Mouse (Mus musculus) CD4-positive helper T cell, adult 2 months (primary cell): Measurements from ENCODE around the gene Lrrc8d.
A peak's percentile ranks its signal among the peaks of the same experiment; 100 is the strongest.

Experiments
- DNase-seq: peaks from one replicate; pipeline ENCODE4 v3.0.0-alpha.2; 2012; ENCODE audit warnings: low read depth, missing footprints, low spot score

Lrrc8d gene

GRCm38 (mm10) chr5:105699141-105700069 lies at the start of gene Lrrc8d:
Gene Lrrc8d, plus strand, starts transcription at chr5:105699969.
- DNase-seq = peak; percentile 86

- peak; percentile 81 for DNase-seq
These were observed 48.9 kb upstream of the Lrrc8d start for GRCm38 (mm10) chr5:105650728-105651479.

GRCm38 (mm10) chr5:105651561-105651991 lies 48.2 kb upstream of the Lrrc8d start:
- DNase-seq = peak; percentile 70

- DNase-seq = peak; percentile 80
These were observed 45.3 kb upstream of the Lrrc8d start for GRCm38 (mm10) chr5:105654237-105655063.

- DNase-seq = no peak
These were observed 44.6 kb upstream of the Lrrc8d start for GRCm38 (mm10) chr5:105655100-105655734.

GRCm38 (mm10) chr5:105661894-105662293 lies 37.9 kb upstream of the Lrrc8d start:
- DNase-seq = no peak

- DNase-seq = no peak
These were observed 32.8 kb upstream of the Lrrc8d start for GRCm38 (mm10) chr5:105666930-105667329.

GRCm38 (mm10) chr5:105667411-105667810 lies 32.4 kb upstream of the Lrrc8d start:
- no peak for DNase-seq

- DNase-seq = no peak
These were observed 30.7 kb upstream of the Lrrc8d start for GRCm38 (mm10) chr5:105669086-105669485.

GRCm38 (mm10) chr5:105669508-105670353 lies 30.0 kb upstream of the Lrrc8d start:
- DNase-seq = no peak

- DNase-seq = no peak
These were observed 27.4 kb upstream of the Lrrc8d start for GRCm38 (mm10) chr5:105672332-105672731.

- DNase-seq = peak; percentile 30
These were observed 24.3 kb upstream of the Lrrc8d start for GRCm38 (mm10) chr5:105675511-105675910.

- DNase-seq = no peak
These were observed 22.7 kb upstream of the Lrrc8d start for GRCm38 (mm10) chr5:105677071-105677470.

- no peak for DNase-seq
These were observed 21.5 kb upstream of the Lrrc8d start for GRCm38 (mm10) chr5:105678243-105678642.

GRCm38 (mm10) chr5:105679261-105679660 lies 20.5 kb upstream of the Lrrc8d start:
- no peak for DNase-seq

GRCm38 (mm10) chr5:105679921-105680843 lies 19.6 kb upstream of the Lrrc8d start:
- DNase-seq = no peak

- DNase-seq = no peak
These were observed 17.6 kb upstream of the Lrrc8d start for GRCm38 (mm10) chr5:105682143-105682611.

GRCm38 (mm10) chr5:105683912-105684350 lies 15.8 kb upstream of the Lrrc8d start:
- no peak for DNase-seq
